Mouse (Mus musculus) spleen, adult 2 months (tissue): ENCODE measurements around the gene Rel.

Experiments used
- CTCF ChIP-seq: fragments of 200-500 bp; IDR thresholded peaks from 2 replicates; pipeline ENCODE4 v1.5.1; 2011; ENCODE audit warnings: mild to moderate bottlenecking, inconsistent platforms; ENCODE audit not compliant: insufficient read depth, insufficient read length, insufficient replicate concordance; ENCODE audit errors: extremely low read depth
- POLR2A ChIP-seq: fragments of 200-500 bp; IDR thresholded peaks from 2 replicates; pipeline ENCODE4 v1.6.1; 2011; ENCODE audit warnings: low read depth, low read length, inconsistent platforms

GRCm38 (mm10) chr11:23719825-23720224 is 50.9 kb downstream of the Rel start:
- TF ChIP-seq CTCF = no peak
- TF ChIP-seq POLR2A = no peak
